Mouse (Mus musculus) inflammation-experienced regulatory T-cells, adult 6 months (primary cell): ENCODE measurements around the gene Ppp2r3d. TPM values are rescaled to one million over a fixed set of nuclear protein-coding genes. Genes with fewer than 3 reads are reported as not detected.
A peak's percentile ranks its signal among the peaks of the same experiment; 100 is the strongest.
"Not testable (repeated sequence)": the region's sequence is repeated elsewhere in the genome, so short reads cannot be mapped to it uniquely, and the experiment has no call there.

Experiments
- ATAC-seq: one replicate; pipeline ENCODE4 v1.8.0; 2017
- polyA plus RNA-seq, 3 experiments: library from polyadenylated mRNA; unstranded; fragments of 100-300 nt; shearing (Covaris generic); gene quantifications; one replicate each; pipeline ENCODE4 v1.2.1; 2017

The Ppp2r3d gene
- polyA plus RNA-seq: 10 to 100 TPM; 12.6 to 23.4 (median 13.9) TPM

DNA sequence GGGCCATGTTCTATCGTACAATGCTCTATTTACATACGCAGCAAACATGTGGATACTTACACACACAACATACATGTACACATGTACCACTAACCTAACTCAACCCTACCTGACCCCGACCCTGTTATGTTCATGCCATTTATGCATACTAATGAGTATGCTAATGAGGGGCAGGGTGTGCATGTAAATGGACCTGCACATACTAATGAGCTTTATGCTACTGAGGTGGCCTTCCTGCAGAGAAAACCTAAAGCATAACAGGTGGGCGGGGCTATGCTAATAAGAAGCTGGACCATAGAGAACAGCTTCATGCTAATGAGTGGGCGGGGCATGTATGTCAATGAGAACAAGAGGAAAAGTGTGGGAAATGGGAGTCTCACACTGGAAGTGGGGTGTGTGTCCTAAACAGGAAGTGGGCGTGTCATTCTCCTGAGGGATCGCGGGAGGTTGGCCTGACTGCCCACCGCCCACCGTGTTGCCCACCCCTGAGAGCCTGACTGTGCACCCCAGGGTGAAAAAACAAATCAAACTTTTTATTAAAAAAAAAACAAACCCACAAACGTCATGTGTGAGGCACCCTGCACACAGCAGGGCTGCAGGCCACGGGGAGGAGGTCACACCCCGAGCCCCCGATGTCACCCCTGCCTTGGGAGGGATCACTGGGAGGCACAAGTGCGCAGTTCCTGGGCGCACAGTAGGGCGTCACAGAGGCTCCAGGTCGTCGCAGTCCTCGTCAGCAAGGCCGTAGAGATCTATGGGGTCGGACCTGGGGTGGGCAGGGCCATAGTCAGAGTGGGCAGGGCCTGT is at the start of gene Ppp2r3d:
Ppp2r3d (minus strand) TSS at position 803 of the 807 bp plus-strand sequence.
- no peak for ATAC-seq

DNA sequence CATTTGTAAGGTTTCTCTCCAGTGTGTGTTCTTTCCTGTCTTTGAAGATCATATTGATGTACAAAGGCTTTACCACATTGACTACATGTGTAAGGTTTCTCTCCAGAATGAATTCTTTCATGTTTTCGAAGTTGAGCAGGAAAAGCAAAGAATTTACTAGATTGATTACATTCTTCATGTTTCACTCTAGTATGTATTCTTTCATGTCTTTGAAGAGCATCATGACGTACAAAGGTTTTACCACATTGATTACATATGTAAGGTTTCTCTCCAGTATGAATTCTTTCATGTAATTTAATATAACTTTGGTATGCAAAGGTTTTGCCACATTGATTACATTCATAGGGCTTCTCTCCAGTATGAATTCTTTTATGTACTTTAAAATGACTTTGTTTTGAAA is 17.0 kb upstream of the Ppp2r3d start, which contains the start of gene Gm21836:
Gm21836 (minus strand) TSS at position 101 of the 400 bp plus-strand sequence.
- ATAC-seq: not testable (repeated sequence)

DNA sequence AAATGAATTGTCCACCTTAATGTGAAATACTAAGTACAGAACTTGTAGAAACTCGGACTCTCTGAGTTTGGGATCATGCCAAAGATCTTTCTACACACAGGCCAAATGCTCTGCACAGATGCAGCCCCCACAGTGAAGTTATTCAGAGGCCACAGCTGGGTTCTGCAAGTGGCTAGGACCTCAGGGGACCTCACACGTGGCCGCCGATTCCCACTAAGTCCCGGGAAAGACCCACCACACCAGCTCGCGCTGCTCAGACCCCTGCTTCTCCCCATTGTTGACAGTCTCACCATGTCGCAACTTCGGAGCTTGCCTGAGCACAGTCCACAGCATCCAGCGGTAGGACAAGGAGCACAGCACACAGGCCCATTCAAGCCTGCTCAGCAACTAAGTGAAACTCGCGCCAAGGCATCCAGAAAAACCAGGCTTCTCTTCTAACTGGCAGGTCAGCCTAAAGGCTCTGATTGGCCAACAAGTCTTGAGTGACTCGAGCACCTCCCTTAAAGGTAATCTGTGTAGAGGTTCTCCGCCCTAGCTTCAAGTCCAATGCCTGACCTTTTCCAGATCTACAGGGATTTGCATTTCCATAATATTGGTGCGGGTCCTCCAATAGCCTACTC is 3.8 kb upstream of the Ppp2r3d start:
- not testable (repeated sequence) for ATAC-seq

DNA sequence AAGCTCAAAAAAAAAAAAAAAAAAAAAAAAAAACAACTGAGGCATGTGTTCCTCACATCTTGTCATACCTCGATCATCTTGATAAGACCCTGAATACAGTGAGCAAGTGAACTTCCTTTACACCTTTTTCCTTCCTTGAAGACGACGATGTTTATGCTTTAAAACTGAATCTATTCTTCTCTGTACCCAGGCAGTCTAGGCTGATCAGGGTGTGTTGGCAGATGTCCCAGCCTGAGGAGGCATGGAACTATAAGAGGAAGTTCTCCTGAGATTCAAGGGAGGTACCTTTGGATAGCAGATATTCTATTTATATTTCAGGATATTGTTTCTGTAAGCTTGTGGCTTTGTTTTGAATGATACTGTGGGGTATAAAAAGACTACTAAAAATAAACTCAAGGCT is 1.4 kb upstream of the Ppp2r3d start:
- no peak for ATAC-seq

DNA sequence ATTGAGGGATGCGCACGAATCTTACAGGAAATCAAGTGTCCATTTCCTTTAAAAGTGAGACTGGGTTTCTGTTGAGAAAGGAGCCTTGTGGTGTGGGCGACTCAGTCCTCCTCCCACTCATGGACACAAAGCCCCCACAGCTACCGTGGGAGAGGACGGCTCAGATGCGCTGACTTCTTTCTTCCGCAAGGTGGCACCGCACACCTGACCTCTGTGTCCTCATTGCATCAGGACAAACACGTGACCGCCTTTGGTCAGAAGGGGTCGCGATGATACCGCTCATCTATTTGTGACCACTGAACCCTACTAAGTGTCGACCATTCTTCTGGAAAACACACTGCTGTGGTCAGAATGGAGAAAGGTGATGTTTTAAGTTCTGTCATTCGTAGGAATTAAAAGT is 1.0 kb downstream of the Ppp2r3d start:
- no peak for ATAC-seq

DNA sequence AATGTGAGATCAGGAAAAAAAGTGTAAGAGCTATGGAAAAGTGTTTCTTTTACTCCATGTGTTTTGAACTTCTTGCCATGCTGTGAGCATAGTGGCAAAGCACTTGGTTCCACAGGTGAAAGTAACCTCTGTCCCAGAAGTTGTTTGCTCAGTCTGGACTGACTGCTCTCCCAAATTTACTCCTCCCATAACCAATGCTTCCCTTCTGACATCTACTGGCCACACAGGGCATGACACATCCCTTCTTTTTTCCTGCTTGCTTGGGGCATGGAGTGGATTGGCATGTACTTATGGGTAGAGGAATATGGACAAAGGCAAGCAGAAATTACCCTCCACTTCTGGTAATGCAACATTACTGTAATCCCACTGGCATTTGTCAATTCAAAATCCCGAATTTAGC is 20.1 kb downstream of the Ppp2r3d start:
- no peak for ATAC-seq

DNA sequence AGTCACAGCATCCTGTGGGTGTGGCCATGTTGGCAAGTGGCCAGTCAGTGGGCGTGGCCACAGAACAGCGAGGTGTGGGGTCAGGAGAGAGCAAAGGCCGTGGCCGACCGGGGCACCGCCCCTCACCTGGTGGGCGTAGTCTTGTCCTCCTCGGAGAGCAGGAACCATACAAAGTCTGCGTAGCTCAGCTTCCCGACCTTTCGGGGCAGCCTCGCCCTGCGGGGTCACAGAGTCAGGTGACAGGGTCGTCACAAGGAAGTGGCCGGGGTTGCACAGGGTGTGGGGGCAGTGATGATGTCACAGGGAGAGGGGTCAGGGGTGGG is 34.2 kb downstream of the Ppp2r3d start:
- no peak for ATAC-seq

DNA sequence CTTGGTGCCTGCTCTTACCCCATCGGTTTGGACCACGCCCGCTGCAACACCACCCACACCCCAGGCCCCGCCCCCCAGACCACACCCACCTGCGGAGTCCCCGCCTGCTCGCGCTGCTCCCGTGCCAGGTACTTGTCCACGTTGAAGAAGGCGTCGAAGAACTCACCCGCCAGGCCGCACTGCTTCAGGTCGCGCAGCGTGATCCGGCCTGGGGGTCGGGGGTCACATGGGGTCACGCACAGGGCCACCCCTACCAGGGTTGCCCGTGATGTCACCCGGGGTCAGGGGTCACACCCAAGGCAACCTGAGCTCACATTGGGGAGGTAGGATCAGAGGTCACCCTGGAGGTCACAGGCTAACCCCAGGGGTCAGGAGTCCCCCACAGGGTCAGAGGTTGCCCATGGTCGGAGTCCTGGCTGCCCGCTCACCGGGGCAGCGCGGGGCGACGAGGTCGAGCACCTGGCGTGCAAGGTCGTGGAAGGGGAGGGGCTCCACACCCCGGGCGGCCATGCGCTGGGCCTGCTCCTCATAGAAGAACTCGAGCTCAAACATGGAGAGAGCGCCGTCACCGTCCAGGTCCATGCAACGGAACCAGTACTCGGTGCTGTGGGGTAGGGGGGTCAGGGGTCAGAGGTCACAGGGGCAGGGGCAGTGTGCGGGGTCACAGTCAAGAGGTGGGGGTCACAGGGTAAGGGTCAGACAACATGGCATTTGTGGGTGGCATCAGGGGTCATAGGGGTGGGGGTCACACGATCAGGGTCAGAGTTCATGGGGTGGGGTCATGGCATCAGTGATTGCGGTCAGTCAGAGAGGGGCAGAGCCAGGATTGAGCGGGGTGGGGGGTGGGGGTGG is 34.8 kb downstream of the Ppp2r3d start:
- no peak for ATAC-seq

DNA sequence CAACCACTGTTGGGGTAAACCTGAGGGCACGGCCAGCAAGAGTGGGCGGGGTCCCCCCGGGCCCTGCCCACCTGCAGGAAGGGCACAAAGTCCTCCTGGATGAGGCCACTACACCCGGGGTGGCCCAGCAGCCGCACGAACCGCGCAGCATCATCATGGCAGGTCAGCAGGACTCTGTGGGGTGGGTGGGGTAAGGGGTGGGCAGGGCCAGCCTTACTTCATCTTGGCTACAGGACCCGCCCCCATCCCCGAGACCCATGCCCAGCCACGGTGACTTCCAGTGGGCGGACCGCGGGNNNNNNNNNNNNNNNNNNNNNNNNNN is 36.0 kb downstream of the Ppp2r3d start:
- no peak for ATAC-seq

DNA sequence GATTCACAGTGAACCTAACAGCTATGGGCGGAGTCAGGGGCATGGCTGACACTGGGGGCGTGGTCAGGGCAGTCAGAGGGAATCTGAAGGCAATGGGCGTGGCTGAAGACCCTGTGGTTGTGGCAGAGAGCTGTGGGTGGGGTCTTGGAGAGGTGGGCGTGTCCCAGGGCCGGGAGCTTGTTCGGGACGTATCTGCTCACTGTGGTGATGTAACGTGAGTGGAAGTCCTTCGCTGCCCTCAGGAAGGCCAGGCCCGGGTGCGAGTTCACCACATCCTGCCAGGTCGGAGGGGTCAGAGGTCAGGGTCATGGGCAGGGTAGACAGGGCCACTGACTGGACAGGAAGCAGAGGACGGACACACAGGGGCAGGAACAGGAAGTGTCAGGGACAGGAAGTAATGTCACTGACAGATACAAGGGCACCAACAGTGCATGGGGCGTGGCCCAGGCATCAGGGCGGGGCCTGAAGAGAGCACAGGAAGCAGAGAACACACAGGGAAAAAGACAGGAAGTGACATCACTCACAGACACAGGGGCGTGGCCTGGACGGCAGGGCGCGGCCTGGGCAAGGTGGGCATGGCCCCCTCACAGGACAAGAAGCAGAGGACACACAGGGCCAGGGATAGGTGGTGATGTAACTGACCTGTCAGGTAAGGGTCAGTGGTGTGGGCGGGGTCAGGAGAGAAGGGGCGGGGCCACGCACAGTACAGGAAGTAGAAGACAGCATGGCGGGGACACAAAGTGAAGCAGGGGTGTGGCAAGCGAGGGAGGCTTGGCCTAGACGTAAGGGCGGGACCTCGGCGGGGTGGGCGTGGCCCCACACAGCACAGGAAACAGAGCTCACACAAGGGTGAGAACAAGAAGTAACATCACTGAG is 36.6 kb downstream of the Ppp2r3d start:
- ATAC-seq: peak; percentile 78

DNA sequence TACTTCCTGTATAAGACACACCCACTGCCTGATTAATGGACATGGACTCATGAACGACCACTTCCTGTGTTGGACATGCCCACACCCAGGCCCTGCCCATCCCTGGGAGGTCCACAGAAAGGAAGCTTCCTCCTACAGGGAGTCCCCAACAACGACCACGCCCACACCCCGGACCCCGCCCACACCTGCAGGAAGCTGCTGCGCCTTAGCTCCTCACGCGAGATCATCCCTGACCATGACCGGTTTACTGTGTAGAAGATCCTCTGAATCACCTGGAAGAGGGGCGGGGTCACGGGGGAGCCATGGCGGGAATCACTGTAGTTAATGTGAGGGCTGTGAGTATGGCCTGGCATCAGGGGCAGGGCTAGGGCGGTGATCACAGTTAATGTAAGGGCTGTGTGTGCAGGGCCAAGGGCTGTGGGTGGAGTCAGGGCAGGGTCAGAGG is 37.3 kb downstream of the Ppp2r3d start:
- peak; percentile 63 for ATAC-seq

DNA sequence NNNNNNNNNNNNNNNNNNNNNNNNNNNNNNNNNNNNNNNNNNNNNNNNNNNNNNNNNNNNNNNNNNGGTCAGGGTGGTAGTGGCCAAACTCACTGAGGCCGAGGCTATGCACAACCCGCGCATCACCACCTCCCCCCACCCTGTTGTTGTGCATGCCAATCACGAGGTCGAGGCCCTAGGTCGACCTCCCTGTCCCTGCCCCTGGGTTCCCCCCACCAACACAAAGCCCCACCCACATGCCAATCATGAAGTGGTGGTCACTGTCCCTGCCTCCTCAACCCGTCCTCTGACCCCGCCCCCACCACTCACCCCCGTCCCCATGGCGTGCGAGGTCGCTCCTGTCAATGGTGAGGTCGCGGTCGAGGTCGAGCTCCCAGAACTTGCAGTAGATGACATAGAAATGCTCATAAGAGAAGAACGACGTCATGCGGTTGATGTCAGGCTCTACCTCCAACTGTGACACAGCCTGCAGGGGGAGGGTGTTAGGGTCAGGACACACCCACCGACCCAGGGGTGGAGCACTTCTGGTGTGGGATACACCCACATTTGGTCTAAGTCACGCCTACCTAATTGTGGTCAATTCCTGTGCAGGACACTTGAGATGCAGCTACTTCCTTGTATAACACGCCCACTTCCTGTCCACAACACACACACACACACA is 37.9 kb downstream of the Ppp2r3d start:
- peak; percentile 9 for ATAC-seq

DNA sequence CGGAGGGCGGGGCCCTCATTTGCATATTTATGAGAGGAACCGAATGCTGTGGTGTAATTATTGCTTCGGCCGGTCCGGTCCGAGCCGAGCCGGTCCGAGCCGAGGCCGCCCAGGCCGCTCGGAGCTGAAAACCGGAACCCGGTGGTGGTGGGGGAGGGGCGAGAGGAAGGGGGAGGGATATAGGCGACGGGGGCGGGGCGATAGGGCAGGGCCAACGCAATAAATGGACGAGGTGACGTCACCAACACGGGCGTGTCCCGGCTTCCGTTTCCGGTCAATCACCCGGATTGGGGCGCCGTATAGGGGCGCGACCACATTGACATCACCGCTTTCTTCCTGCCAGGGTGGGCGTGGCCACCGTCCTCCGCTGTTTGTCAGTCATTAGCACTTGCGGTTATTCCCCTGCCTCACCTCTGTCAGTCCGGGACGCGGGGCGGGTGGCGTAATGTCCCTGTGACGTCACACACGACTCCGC is 51.2 kb downstream of the Ppp2r3d start:
- peak; percentile 38 for ATAC-seq

DNA sequence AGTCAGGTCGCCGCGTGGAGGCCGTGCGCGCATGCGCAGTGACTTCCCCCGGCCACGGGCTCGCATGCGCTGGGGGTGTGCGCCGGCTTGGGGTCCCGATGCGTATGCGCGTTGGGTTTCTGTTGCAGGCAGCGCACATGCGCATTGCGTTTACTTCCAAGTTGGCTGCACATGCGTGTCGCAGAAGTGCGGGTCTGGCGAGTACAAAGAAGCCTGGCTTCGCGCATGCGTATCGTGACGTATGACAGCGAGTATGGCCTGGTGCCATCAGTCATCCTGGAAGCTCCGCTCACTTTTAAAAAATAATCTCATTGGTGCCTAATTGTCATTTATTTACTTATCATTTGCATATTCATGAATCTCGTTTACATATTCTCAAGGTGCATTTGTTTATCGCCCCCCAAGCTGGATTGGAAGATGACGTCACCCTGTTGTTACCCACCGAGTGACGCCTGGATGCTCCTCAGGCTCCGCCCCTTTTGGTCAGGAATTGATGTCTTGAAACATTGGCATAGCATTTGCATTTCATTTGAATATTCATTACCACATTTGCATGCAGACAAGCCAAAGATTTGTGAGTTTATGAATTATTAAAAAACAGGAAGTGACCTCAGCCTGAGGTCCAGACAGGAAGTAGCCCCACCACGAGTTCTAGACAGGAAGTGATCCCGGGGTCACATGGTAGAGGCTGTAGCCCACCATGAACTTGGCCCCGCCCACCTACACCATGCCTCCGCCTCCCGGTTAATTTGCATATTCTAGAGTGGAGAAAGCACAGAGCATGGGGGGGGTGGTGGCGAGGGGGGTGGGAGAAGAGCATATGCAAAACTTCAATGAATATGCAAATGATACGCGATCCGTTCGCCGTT is 51.9 kb downstream of the Ppp2r3d start:
- peak; percentile 24 for ATAC-seq

DNA sequence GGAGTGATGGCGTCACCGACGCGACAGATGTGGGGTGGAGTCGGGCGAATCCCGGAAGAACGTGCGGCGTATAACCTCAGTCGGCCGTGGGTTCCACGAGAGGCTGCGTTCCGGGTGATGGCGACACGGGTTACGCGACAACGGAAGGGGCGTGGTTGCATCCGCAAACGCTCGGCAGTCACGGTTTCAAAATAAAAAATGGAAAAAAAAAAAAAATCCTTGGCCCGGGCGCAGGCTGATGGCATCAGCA is 52.5 kb downstream of the Ppp2r3d start:
- ATAC-seq: no peak

DNA sequence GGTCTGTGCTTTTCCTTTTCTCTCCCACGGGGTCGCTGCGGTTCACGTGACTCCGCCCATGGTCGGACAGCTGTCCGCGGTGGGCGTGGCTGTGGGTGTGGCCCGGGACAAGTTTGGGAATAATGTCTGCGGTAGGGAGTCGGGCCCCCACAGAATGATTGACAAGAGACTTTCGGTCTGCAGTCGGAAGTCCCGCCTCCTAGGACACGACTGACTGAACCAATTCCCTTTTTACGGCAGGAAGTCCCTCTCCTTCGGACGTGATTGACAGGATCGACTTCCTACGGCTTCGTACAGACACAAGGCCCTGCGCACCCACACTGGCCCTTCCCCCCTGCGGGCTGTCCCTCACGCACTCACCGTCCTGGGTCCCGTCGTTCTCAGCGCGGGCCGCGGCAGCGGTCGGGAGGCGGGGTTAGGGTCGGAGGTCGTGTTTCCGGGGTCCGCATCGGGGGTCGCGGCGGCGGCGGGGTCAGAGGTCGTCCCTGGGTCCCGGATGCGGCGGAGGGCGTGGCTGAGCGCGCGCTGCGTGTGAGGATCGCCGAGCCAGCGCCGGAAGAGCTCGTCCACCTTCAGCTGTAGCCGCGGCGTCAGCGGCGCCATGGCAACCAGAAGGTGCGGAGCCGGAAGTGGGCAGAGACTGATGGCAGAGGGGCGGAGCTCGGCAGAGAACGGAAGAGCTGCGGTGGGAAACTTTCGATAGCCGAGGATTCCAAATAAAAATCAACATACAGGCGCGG is 53.0 kb downstream of the Ppp2r3d start:
- ATAC-seq: peak; percentile 62

DNA sequence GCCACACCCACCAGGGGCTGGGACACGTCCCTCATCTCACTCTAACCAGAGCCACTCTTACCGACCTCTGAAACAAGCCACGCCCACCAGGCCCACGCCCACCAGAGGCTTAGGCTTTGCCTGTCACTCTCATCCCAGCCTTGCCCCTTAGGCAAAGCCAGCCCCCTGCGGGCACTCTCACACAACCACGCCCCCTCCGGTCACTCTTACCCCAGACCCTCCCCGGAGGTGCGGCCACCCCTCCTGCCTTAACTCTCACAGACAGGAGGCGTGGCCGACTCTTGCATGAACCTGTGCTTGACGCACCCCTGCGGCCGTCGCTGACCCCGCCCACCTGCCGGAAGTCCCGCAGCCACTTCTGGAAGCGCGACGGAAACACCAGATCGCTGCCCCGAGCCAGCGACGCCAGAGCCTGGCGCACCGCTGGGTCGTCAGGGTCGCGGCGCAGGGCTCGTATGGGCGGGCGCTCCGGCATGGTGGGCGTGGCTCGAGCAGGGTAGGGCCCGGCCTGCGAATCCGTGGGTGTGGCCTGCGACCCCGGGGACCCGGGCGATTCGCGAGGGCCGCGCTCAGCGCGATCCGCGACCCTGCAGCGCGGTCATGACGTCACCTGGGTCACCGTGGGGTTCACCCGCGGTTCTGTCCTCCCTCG is 53.7 kb downstream of the Ppp2r3d start:
- ATAC-seq: peak; percentile 38

DNA sequence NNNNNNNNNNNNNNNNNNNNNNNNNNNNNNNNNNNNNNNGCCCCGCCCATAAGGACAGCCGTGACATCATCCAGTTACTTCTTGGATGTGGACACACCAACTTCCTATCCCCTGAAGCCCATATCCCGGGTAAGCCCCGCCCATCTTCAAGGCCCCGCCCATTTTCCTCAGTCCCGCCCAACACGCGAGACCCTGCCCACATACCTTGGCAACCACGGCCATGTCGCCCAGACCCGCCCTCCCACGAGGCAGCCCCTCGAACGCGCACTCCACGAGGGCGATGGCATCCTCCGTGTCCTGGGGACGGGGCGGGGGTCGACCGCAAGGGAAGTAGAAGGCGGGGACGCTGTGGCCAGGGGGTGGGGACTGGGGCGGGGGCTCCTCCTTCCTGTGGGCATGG is 54.3 kb downstream of the Ppp2r3d start:
- no peak for ATAC-seq

DNA sequence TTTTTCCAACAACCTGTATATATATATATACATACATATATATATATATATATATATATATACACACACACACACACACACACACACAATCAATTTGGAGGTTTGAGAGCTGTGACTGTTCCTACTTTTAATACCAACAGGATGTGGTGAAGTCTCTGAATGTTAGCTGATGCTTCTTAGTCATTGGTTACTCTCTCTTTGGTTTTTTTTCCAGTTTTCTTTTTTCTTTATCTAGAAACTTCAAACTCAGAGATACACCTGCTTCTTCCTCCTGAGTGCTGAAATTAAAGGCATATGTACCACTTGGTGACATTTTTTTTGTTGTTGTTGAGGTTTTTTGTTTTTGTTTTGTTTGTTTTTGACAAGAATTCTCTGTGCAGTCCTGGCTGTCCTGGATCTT is 63.8 kb downstream of the Ppp2r3d start:
- peak; percentile 90 for ATAC-seq

DNA sequence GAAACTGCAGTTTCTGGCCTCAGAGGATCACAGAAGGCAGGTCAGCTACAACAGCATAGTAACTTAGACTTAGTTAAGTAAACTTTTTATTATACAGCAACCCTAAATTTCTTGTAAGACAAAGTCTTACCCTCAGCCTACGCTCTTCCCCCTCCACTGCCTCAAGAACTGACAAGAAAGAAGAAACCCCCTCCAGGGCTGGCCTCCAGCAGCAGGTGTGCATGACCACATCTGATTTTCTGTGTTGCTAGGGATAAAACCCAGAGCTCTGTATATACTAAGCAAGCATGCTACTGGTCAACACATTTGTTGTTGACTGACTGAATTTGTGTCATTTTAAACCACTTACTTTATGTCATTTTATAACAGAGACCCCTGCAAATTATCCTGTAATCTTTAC is 65.1 kb downstream of the Ppp2r3d start:
- no peak for ATAC-seq
